Mouse (Mus musculus): ENCODE data around the gene Fam192a. TPM values are rescaled to one million over a fixed set of nuclear protein-coding genes. Genes with fewer than 3 reads are reported as not detected.

Gene Fam192a
- polyA plus RNA-seq, 2 experiments from 2014 or later = 49.0 to 65.0 TPM

DNA sequence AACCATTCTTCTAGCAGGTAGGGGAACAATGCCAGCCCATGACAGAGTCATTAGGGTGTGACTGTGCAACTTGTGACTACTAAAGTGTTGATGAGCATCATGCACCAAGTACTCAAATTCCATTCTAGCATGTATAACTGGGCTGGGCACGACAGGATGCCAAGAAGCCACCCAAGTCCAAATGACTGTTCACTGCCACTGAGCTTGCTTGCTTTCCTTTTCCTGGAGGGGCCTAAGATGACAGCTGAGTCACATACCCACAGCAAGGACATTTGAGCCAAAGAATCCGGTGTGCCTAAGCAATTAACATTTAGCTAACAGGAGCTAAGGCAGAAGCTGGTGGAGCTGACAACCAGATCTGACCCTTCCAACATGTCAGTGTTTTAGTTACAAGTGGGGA, 29.9 kb downstream of the Fam192a start:
- ATAC-seq = no peak

DNA sequence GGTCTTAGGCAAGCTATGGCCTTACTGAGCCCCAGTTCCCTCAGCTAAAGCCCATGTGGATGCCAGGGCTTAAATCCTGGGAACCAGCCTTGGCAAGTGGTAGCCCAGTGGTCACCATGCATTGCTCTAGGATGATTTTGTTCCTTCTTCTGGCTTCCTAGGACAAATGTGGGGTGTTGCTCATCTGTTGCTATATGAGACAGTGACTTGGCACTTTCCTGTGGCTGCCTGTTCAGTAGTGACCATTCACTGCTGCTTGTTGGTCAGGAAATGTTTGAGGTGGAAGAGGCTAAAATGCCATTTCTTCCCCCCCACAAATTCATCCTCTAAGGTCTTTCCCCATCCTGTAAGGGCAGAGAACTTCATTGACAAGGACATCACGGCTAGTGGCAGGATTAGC, 32.4 kb downstream of the Fam192a start:
- ATAC-seq = no peak

DNA sequence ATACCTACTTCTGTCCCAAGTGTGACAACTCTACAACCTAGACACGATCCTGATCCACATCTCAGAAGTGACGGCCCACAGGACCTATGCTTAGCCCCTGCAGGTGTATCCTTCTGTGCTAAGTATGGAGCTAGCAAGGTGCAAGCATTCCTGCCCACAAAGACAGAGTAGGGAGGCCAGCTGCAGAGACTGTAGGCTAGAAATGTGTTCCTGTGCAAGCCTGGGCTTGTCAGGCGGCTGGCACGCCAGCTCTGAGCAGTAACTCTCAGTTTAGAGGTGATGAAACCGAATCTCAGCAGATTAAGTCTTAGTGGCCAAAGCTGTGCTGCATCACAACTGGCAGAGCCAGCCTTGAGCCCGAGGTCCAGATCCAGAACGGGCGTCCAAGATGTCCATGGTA, 33.7 kb downstream of the Fam192a start:
- no peak for ATAC-seq

DNA sequence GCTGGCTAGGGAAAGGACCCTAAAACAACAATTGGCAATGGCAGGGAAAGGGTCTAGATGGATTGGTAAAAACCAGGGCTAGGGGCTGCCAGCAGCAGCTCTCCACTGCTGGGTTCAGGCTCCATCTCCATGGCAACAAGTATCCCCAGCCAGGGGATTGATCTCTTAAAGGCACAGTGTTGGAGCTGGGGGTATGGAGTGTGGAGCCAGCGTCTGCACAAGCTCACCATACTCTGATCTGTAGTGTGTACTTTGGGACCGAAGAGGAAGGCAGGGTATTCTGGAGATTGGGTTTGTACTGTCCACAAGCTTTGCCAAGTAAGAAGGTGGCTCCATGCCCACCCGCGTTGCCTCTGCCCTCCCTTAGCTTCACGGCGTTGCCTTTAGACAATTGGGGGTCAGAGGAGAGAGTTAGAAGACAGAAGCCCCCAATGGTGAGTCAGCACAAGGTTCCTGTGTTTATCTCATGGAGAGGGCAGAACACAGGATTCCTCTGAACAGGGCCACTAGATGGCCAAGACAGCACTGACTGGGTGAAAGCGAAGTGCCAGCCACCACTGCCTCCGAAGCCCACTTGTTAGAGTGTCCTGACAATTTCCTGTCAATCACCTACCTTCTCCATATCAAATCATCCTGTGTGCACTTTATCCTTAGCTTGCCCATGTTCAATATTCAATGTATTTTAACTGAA, 34.5 kb downstream of the Fam192a start:
- no peak for ATAC-seq

DNA sequence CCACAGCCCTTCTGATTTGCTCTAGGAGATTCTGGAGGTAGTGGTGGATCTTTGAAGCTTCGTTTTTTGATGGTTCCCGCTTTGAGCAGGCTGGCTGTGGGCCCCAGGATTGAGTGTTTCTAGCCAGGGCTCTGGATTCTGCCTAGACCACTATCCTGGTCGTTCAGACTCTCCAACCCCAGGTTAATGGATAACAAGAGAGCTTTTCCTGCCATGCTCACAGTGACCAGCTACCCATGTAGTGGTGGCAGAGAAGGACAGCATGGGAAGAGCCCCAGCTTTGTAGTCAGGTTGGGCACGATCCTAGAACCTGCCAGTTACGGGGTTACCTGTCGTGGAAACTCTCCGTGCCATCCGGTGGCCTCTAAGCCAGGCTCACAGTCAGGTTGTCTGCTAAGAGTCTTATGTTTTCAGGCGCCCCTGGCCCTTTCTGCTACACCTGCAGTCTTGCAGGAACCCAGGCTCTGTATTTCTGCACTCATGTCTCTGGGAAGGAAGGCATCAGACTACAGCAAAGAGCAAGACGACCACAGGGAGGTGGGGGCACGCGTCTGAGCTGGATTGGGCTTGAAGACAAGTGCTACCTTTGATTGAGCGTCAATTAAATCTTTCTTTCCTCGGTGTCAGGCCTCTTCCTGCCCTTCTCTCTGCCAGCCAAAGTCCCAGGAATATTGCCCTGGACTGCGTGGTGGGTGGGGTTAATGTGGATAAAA, 35.2 kb downstream of the Fam192a start:
- ATAC-seq = no peak

DNA sequence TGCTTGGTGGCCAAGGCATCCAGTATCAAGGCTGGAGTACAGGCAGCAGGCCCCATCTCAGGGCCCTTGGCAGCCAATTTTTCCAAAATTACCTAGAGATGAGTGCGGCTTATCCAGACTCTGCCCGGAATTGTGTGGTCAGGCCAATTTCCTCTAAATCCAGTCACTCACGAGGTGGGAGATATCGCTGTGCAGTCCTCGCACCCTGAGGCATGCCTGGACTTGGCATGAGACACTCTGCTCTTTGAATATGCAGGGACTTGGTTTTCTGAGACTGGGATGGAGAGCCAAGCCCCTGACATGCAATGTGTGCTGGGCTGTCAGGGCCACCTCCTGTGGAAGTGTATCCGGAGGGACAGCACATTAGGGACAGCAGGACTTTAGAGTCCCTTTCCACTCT, 35.8 kb downstream of the Fam192a start:
- no peak for ATAC-seq

DNA sequence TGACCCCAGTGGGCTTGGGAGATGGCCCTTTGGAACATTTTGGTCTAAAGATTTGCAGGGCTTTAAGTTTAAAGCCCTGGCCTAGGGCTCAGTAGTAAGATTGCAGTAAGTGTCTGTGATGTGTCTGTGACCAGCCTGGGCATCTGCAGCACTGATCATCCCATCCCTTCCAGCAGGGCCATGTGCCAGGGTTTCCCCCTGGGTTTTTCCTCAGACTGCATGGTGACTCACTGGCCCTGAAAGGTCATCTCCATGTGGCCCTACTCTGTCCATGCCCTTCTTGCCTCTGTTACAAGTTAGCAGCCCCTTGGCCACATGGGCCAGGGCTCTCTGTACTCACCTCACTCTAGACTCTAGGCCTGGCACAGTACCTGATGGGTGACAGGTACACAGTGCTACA, 37.4 kb downstream of the Fam192a start:
- ATAC-seq = no peak

DNA sequence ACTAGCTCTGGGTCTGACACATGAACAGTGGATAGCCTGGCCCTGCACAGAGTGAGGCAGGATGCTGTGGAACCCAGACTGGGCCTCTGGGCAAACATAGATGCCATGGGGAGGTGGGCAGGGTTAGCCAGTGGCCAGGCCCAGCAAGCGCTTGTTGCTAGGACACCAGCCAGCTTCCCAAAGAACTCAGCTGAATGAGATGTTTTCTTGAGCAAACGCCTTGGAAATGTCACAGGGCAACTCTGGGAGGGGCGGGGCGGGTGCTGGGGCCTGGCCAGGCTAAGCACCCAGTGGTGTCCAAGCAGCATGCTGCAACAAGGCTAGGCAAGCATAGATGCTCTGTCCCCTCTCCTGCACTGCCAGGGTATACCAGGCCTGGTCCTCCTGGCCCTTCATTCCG, 40.5 kb downstream of the Fam192a start:
- ATAC-seq = no peak

DNA sequence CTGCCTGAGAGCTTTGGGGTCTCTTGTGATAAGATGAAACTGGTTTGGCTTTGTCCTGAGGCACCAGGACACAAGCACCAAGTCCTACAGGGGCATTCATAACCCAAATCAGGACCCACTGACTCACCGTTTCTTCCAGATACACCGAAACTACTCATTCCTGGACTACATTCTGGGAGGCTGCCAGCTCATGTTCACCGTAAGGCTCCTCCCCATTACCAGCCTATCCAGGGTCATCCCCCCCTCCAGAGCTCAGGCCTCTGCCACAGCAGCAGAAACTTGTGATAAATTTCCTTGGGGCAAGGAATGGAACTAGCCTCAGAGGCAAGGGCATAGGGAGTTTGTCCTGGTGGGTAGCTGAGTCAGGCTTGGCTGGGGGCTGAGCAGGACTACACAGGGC, 44.5 kb downstream of the Fam192a start:
- no peak for ATAC-seq

DNA sequence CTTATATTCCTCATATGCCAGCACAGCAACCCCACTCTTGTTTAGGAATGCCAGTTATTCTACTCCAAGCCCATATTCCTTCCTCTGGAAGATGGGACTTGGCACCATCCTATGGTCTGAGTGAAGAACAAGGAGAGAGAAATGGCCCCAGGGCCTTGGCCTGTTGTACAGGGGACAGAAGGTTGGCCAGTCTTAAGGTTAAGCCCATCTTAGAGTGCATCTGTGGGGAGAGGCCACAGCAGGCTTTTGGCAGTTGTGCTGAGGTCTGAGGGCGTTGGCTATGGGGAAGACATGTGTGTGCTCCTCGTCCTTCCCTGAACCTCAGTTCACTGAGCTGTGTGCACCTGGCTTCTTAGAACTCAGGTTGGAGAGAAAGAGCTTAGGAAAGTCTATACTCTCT, 49.1 kb downstream of the Fam192a start:
- no peak for ATAC-seq

DNA sequence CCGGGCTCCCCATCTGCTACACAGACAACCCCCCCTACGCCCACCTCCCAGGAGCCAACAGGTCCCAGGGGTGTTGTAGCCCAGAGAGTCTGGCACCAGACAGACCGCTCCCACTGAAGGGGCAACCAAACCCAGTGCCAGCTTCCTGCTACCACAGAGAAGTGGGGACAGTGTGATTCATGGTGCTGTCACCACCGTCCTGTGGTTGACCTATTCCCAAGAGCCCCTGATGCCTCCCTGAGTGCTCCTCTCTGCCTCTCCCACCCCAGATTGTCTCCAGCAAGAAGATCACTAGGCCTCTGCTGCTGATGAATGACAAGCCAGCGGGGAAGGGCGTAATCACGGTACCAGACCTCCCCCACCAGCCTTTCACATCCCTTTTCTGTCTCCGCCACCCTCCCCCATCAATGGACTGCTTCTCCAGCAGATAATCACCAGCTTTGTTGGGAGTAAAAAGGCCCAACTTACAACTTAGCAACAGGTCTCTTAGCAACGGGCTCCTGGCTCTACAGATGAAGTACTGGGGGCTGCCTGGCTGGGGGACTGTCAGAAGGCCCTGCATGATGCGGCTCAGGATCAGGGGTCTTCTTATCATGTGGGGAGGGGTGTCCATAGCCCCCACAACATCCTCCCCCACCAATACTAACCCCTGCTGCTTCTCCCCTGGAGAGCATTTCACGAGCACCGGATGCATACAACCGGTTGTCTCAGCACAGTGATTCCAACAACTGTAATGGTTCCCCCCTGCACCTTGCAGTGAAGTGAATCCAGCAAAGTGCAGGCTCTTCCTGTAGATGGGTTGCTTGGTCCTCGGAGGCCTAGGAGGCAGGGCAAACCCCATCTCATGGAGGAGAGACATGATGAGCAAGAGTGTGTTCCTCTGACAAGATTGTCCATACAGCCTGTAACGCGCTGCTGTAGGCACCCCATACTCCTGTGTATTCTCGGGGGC, 50.0 kb downstream of the Fam192a start:
- ATAC-seq = no peak

DNA sequence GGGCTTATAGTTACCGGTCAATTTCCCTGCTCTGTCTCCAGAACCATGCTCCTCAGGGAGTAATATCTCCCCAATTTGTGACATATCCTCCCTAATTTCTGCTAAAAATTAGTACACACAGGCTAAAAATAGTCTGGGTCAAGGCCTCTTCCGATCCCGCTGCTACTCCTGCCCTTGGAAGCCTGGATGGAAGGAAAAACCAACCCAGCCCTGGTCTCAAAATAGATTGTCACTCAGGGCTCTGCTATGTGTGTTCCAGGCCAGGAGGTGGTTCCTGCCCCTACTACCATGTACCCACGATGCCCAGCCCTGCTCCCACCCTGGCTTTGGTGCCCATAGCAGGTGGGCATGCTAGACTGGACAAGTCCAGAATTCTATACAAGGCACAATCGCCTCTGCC, 51.8 kb downstream of the Fam192a start:
- no peak for ATAC-seq

DNA sequence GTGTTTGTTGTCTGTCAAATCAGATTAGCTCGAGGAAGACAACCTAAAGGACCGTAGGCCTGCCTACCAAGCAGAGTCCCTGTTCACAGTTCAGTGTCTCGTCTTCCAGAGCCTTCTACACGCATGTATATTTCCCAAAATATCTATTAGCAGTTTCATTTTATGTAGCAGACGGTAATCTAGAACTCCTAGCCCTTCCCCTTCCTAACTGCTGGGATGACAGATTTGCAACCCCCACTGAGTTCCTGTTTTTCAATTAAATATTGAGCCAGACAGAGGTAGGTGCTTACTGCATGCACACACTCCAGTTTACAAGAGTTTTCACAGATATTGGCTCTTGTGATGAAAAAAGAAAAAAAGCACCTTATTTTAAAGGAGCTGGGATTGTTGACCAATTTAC, 52.3 kb downstream of the Fam192a start:
- ATAC-seq = no peak

DNA sequence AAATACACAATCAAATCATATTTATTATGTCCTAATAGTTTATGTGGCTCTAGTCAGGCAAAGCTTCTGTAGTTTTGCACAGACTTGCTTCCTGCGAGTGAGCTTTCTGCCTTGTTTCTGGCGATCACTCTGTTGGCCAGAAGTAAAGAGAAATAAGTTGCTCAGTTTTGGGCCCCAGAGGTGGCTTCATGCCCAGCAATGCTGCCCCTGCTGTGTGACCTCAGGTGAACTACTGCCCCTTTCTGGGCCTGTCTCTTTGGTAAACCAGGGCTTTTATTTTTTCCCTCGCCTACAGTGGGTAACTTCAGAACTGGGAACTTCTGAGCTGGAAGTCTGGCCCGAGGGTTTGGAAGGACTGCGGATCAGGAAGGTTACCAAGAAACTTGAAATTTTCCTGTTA, 52.8 kb downstream of the Fam192a start:
- ATAC-seq = no peak

DNA sequence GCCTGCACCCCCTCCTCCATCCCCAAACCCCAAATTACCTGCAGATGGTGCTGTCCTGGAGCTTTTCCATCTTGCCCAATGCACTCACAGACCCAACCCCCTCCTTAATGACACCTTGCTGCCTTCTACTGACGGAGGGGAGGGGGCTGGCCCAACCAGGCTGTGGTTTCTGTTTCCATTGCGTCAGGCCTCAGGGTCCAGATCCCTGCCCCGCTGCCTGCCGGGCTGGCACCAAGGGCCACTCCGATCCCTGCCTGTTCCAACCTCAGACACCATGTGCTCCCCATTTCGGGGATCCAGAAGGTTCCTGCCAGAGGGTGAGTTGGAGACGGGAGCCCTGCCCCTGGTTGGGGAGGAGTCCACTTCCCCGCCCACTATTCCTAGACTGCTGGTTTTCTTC, 57.8 kb downstream of the Fam192a start:
- no peak for ATAC-seq

DNA sequence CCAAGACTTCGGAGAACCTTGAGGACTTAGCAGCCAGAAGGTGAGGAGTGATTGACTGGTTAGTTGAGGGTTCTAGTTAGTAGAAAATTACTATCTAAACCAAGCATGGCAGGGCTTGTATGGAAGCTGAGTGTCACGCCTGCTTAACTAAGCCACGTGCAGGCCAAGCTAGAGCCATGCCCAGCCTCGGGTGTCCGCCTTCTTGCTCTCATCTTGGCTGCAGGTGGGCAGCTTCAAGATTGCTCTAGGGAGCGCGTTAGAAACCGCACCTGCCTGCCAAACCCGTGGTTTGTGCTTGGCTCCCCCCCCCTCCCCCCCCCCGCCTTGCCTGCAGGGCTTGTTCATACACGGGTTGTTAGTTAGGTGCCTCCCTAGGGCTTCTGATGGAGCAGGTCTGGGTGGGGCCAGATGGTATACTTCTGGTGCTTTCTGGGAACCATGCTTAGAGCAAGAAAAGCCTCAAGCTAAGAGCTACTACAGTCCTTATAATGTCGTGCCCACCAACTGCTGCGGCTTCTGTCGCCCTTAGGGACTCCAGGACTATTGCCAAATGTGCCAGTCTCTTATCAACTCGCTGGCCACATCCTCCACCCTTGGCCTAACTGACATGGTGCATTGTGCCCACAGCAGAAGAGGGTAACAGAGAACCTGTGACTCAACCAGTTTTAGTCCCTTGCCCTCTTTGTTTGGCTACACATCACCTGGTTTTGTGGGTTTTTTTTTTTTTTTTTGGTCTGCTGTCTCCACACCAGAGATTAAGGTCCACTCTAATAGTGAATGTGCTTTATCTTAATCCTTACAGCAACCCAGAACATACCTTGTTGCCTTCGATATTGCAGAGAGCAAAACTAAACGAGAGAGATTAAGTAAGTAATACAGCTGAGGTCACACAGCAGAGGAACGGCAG, 60.7 kb downstream of the Fam192a start:
- ATAC-seq = no peak

DNA sequence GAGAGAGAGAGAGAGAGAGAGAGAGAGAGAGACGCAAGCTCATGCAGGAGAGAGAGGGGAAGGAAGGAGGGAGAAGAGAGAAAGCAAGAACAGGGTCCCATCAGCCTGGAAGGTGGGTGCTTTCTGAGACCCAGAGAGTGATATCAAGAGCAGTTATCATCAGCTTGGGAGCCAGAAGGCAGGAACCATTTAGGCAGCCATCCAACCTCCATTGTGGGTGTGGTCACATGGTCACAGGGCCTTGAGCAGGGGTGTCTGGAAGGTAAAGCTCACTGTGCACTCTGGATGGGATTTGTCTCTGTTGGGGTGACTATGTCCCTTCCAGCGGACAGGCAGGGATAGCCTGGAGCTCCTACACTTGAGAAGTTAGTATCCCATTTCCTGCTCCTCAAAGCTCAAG, 61.8 kb downstream of the Fam192a start:
- no peak for ATAC-seq

DNA sequence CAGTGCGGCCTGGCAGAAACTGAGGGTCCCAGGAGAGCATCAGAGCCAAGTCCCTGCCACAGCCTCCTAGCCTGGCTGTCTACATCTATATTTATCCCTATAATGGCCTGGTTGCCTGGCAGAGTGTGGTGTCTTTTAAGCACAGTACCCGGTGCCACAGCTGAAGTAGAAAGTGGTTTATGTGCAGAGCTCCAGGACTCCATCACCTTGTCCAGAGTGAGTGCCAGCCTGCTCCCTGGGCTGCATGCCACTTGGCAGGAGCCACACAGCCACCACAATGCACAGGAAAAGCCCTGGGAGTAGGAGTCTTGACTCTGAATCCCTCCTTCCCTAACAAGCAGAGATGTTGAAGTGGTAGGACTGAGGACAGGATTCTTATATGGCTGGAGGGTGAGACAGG, 64.3 kb downstream of the Fam192a start:
- no peak for ATAC-seq

DNA sequence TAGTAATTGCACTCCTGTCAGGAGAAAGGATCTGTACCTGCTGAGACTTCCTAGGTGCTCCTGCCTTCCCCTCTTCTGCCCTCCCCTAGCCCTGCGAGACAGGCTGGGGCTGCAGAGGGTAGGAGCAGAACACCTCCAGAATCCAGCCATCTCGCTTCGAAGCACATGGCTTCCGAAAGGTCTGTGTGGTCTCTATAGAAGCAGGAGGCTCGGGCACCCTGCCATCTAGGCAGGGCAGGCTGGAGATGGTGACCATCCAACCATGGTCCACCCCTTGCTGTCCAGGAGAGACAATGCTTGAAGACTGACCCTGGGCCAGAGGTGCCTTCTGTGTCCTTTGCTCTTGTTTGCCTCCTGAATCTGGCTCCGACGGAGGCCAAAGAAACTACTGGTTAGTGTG, 66.2 kb downstream of the Fam192a start:
- ATAC-seq = no peak

DNA sequence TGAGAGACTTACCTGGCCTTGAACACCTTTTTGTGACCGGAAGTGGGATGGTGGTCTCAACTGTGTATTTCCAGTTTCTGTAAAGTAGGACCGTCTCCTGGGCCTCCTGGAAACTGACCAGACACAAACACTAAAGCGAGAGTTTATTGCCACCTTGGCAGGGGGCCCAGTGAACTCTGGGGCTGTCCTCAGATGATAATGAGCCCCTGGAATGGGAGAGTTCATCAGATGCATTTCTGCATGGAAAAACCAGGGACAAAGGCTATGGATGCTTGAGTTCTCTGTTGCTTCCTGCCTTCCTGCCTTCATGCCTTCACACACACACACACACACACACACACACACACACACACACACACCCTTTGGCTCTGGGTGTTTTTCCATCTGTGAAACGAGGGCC, 67.2 kb downstream of the Fam192a start:
- no peak for ATAC-seq

DNA sequence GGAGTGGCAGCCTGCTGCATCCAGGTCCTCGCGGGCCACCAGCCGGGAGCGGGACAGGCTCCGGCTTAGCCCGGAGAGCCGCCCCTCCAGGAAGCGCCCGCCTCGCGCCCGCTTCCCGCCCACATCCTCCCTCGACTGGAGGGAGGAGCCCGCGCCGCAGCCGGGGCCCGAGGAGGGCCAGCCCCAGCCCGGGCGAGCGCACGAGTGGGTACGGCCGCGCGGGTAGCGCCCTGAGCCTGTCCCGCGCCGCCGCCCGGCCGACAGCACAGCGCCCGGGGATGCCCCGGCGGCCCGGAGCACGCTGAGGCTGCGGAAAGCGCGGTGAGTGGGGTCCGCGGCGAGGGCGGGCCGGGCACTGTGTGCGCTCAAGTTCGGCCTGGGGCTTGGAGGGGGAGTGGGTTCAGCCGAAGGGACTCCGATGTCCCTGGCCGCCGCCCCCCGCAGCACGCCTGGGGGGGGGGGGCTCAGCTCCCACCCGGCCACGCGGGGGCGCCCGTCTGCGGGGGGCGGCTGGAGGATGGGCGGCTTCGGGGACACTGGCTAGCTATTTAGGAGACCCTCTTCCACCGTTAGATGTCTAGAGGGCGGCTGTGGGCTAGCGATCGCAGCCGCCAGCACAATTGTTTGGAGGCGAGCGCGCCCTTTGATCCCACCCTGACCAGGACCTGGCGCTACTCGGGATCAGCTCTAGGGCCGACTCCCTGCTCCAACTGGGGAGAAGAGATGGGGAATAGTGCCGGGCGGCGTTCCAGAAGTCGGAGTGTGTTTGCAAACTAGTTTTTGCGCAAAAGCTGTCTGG, 68.7 kb downstream of the Fam192a start, which contains the start of gene Cpne2:
Gene Cpne2 (plus strand): TSS at position 118 of the 799 bp plus-strand sequence.
- ATAC-seq = peak; percentile 89

DNA sequence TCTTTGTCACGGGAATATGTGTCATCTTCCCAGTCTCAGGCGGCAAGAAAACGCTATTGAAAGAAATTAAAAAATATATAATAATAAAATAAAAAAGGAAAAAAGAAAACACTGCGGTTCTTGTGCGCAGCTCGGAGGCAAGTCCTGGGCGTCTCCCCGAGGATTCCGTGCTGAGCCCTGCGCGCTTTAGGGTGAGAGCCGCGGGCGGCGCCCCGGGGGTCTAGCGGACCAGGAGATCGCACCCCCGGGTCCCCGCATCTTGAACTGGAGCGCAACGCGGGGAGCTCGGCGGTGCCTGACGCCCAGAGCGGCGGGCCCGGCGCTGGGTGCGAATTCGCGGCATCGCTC, 69.3 kb downstream of the Fam192a start:
- ATAC-seq = no peak

Data from activated CD4-positive, CD25-positive, alpha-beta regulatory T cell, adult 4 months (primary cell).